Mouse (Mus musculus): Measurements from ENCODE around the gene Ddx55. TPM values are rescaled to one million over a fixed set of nuclear protein-coding genes. Genes with fewer than 3 reads are reported as not detected.
"Not testable (repeated sequence)": the region's sequence is repeated elsewhere in the genome, so short reads cannot be mapped to it uniquely, and the experiment has no call there.

Ddx55 gene
- total RNA-seq, 2 experiments from 2014 or later: 16.1 to 16.8 TPM

- DNase-seq (ENCODE audit: low spot score in 2 of 2): no peak
Measured at GRCm38 (mm10) chr5:124538813-124539792, 13.6 kb upstream of the Ddx55 start.

- no peak for DNase-seq (ENCODE audit: low spot score in 2 of 2)
Measured at GRCm38 (mm10) chr5:124539905-124540304, 12.8 kb upstream of the Ddx55 start.

- DNase-seq (ENCODE audit: low spot score in 2 of 2): peak; percentile 81 to 86
Measured at GRCm38 (mm10) chr5:124540383-124540786, 12.3 kb upstream of the Ddx55 start, which contains the start of gene Tmed2. Tmed2 (plus strand) TSS chr5:124540695.

- DNase-seq (ENCODE audit: low spot score in 2 of 2): peak; percentile 60 to 66
Measured at GRCm38 (mm10) chr5:124540905-124541601, 11.6 kb upstream of the Ddx55 start.

- DNase-seq (ENCODE audit: low spot score in 2 of 2): no peak
Measured at GRCm38 (mm10) chr5:124541602-124541973, 11.1 kb upstream of the Ddx55 start.

- not testable (repeated sequence) for DNase-seq (ENCODE audit: low spot score in 2 of 2)
Measured at GRCm38 (mm10) chr5:124550737-124551136, 1.9 kb upstream of the Ddx55 start.

- not testable (repeated sequence) for DNase-seq (ENCODE audit: low spot score in 2 of 2)
Measured at GRCm38 (mm10) chr5:124551349-124552093, 1.1 kb upstream of the Ddx55 start.

- no peak for DNase-seq (ENCODE audit: low spot score in 2 of 2)
Measured at GRCm38 (mm10) chr5:124552094-124552472, 581 bp upstream of the Ddx55 start.

GRCm38 (mm10) chr5:124553607-124554006 is 943 bp downstream of the Ddx55 start:
- no peak for DNase-seq (ENCODE audit: low spot score in 2 of 2)

- DNase-seq (ENCODE audit: low spot score in 2 of 2): no peak
Measured at GRCm38 (mm10) chr5:124555145-124555544, 2.5 kb downstream of the Ddx55 start.

- no peak for DNase-seq (ENCODE audit: low spot score in 2 of 2)
Measured at GRCm38 (mm10) chr5:124571068-124571467, 18.4 kb downstream of the Ddx55 start.

GRCm38 (mm10) chr5:124575467-124575866 is 22.8 kb downstream of the Ddx55 start:
- no peak for DNase-seq (ENCODE audit: low spot score in 2 of 2)

GRCm38 (mm10) chr5:124578633-124579317 is 26.1 kb downstream of the Ddx55 start, which contains the start of the genes Eif2b1 and Gtf2h3:
Eif2b1 (minus strand) TSS chr5:124579131.
Gtf2h3 (plus strand) TSS chr5:124579140.
- peak; percentile 78 to 80 for DNase-seq (ENCODE audit: low spot score in 2 of 2)

- DNase-seq (ENCODE audit: low spot score in 2 of 2): no peak
Measured at GRCm38 (mm10) chr5:124582515-124582914, 29.9 kb downstream of the Ddx55 start.

- DNase-seq (ENCODE audit: low spot score in 2 of 2): no peak
Measured at GRCm38 (mm10) chr5:124592768-124593167, 40.1 kb downstream of the Ddx55 start.

GRCm38 (mm10) chr5:124598224-124599174 is 45.8 kb downstream of the Ddx55 start:
- peak; percentile 78 to 89 for DNase-seq (ENCODE audit: low spot score in 2 of 2)

GRCm38 (mm10) chr5:124599726-124600125 is 47.1 kb downstream of the Ddx55 start:
- not testable (repeated sequence) for DNase-seq (ENCODE audit: low spot score in 2 of 2)

GRCm38 (mm10) chr5:124602349-124602748 is 49.7 kb downstream of the Ddx55 start:
- DNase-seq (ENCODE audit: low spot score in 2 of 2): peak in 1 of 2 experiments; percentile 46

- no peak for DNase-seq (ENCODE audit: low spot score in 2 of 2)
Measured at GRCm38 (mm10) chr5:124604296-124604695, 51.6 kb downstream of the Ddx55 start.
